Mouse (Mus musculus): ENCODE data around the gene Fcgr2b. TPM values are rescaled to one million over a fixed set of nuclear protein-coding genes. Genes with fewer than 3 reads are reported as not detected.
A peak's percentile ranks its signal among the peaks of the same experiment; 100 is the strongest.

Gene Fcgr2b
- polyA plus RNA-seq, 1 experiment, result 0.11 TPM

- no peaks in the 10 kb centered on the region for H3K27me3 ChIP-seq (ENCODE audit: control insufficient read depth, insufficient read depth, insufficient read length)
- no peak overlapping the region for H3K4me2 ChIP-seq (ENCODE audit: low read depth)
- H3ac ChIP-seq (ENCODE audit: control insufficient read depth, insufficient read length), result no peak overlapping the region
- TF ChIP-seq TCF12 (IDR thresholded peaks at IDR 0.05; ENCODE audit: insufficient read depth, poor library complexity, severe bottlenecking) (no peak), MAX (IDR thresholded peaks at IDR 0.05; ENCODE audit: low read depth) (no peak), USF1 (IDR thresholded peaks at IDR 0.05; ENCODE audit: low read depth) (no peak)
- no peak overlapping the region for H3K4me3 ChIP-seq
- no peaks in the 10 kb centered on the region for H3K79me2 ChIP-seq (ENCODE audit: control insufficient read depth, insufficient read depth)
- no peaks in the 10 kb centered on the region for H3K36me3 ChIP-seq (ENCODE audit: control insufficient read depth, insufficient read depth)
These were observed 51.9 kb downstream of the Fcgr2b start for GRCm38 (mm10) chr1:170924485-170924884.

- H3K4me3 ChIP-seq, result no peak overlapping the region
- TF ChIP-seq MAX (IDR thresholded peaks at IDR 0.05; ENCODE audit: low read depth) (no peak), MYOG (IDR thresholded peaks at IDR 0.05; ENCODE audit: control insufficient read depth in 1 of 3, insufficient read depth in 1 of 3, insufficient read length in 2 of 3, low read depth in 2 of 3) (no peak), TCF12 (IDR thresholded peaks at IDR 0.05; ENCODE audit: insufficient read depth, poor library complexity, severe bottlenecking) (no peak), MYOD1 (IDR thresholded peaks at IDR 0.05; ENCODE audit: control insufficient read depth in 1 of 3, insufficient read length in 2 of 3, low read depth in 2 of 3) (no peak), USF1 (IDR thresholded peaks at IDR 0.05; ENCODE audit: low read depth) (no peak), REST (IDR thresholded peaks at IDR 0.05; ENCODE audit: insufficient read depth, insufficient read length) (no peak)
- no peaks in the 10 kb centered on the region for H3K36me3 ChIP-seq (ENCODE audit: control insufficient read depth, insufficient read depth)
- no peak overlapping the region for H3K4me2 ChIP-seq (ENCODE audit: low read depth)
- no peaks in the 10 kb centered on the region for H3K27me3 ChIP-seq (ENCODE audit: control insufficient read depth, insufficient read depth, insufficient read length)
- no peak overlapping the region for H3ac ChIP-seq (ENCODE audit: control insufficient read depth, insufficient read length)
- no peaks in the 10 kb centered on the region for H3K79me2 ChIP-seq (ENCODE audit: control insufficient read depth, insufficient read depth)
These were observed 57.0 kb downstream of the Fcgr2b start for GRCm38 (mm10) chr1:170919308-170919707.

GRCm38 (mm10) chr1:170915657-170916056 lies 60.7 kb downstream of the Fcgr2b start:
- Histone ChIP-seq H3K27me3 (ENCODE audit: control insufficient read depth, insufficient read depth, insufficient read length) (no peaks in the 10 kb centered on the region), H3K4me2 (ENCODE audit: low read depth) (no peak overlapping the region), H3ac (ENCODE audit: control insufficient read depth, insufficient read length) (no peak overlapping the region), H3K79me2 (ENCODE audit: control insufficient read depth, insufficient read depth) (no peaks in the 10 kb centered on the region), H3K4me3 (no peak overlapping the region), H3K36me3 (ENCODE audit: control insufficient read depth, insufficient read depth) (no peaks in the 10 kb centered on the region)
- no peak for TF ChIP-seq POLR2AphosphoS2 (IDR thresholded peaks at IDR 0.05; ENCODE audit: insufficient read length, low read depth)
- TF ChIP-seq TCF3 (IDR thresholded peaks at IDR 0.05; ENCODE audit: insufficient read length, low read depth), result no peak
- TF ChIP-seq USF1 (IDR thresholded peaks at IDR 0.05; ENCODE audit: low read depth), result no peak
- no peak for TF ChIP-seq TCF12 (IDR thresholded peaks at IDR 0.05; ENCODE audit: insufficient read depth, poor library complexity, severe bottlenecking)
- no peak for TF ChIP-seq REST (IDR thresholded peaks at IDR 0.05; ENCODE audit: insufficient read depth, insufficient read length)
- no peak for TF ChIP-seq MYOD1 (IDR thresholded peaks at IDR 0.05; ENCODE audit: control insufficient read depth in 1 of 3, insufficient read length in 2 of 3, low read depth in 2 of 3)
- no peak for TF ChIP-seq CEBPB (IDR thresholded peaks at IDR 0.05; ENCODE audit: insufficient read depth, poor library complexity, severe bottlenecking)
- no peak for TF ChIP-seq E2F4 (IDR thresholded peaks at IDR 0.05; ENCODE audit: insufficient read depth)
- TF ChIP-seq MYOG (IDR thresholded peaks at IDR 0.05; ENCODE audit: control insufficient read depth in 1 of 3, insufficient read depth in 1 of 3, insufficient read length in 2 of 3, low read depth in 2 of 3), result no peak

- Histone ChIP-seq H3K4me3 (no peak within 1 kb of the TSS), H3K27me3 (ENCODE audit: control insufficient read depth, insufficient read depth, insufficient read length) (no peaks in the 10 kb centered on the region)
These were observed 63.3 kb downstream of the Fcgr2b start, which contains the start of gene Fcrlb for GRCm38 (mm10) chr1:170912891-170913615. Gene Fcrlb, minus strand, starts transcription at chr1:170912941.

GRCm38 (mm10) chr1:170911907-170912660 lies 64.3 kb downstream of the Fcgr2b start:
- Histone ChIP-seq H3K4me2 (ENCODE audit: low read depth) (peak overlapping the region; percentile 62), H3K4me3 (no peak overlapping the region), H3K36me3 (ENCODE audit: control insufficient read depth, insufficient read depth) (no peaks in the 10 kb centered on the region), H3ac (ENCODE audit: control insufficient read depth, insufficient read length) (no peak overlapping the region), H3K79me2 (ENCODE audit: control insufficient read depth, insufficient read depth) (no peaks in the 10 kb centered on the region), H3K27me3 (ENCODE audit: control insufficient read depth, insufficient read depth, insufficient read length) (no peaks in the 10 kb centered on the region)
- TF ChIP-seq USF1 (IDR thresholded peaks at IDR 0.05; ENCODE audit: low read depth), result no peak
- TF ChIP-seq CEBPB (IDR thresholded peaks at IDR 0.05; ENCODE audit: insufficient read depth, poor library complexity, severe bottlenecking), result peak; percentile 99

More at GRCm38 (mm10) chr1:170912891-170913615, 63.3 kb downstream of the Fcgr2b start, which contains the start of gene Fcrlb:
- no peaks in the 10 kb centered on the region for H3K36me3 ChIP-seq (ENCODE audit: control insufficient read depth, insufficient read depth)
- peak within 1 kb of the TSS; percentile 62 for H3K4me2 ChIP-seq (ENCODE audit: low read depth)
- no peak within 1 kb of the TSS for H3ac ChIP-seq (ENCODE audit: control insufficient read depth, insufficient read length)
- TF ChIP-seq REST (IDR thresholded peaks at IDR 0.05; ENCODE audit: insufficient read depth, insufficient read length) (no peak), POLR2A (IDR thresholded peaks at IDR 0.05; ENCODE audit: insufficient read length, low read depth) (no peak), MYOD1 (IDR thresholded peaks at IDR 0.05; ENCODE audit: control insufficient read depth in 1 of 3, insufficient read length in 2 of 3, low read depth in 2 of 3) (no peak), SRF (IDR thresholded peaks at IDR 0.05; ENCODE audit: control insufficient read depth, insufficient read length, low read depth) (no peak), E2F4 (IDR thresholded peaks at IDR 0.05; ENCODE audit: insufficient read depth) (no peak), TCF12 (IDR thresholded peaks at IDR 0.05; ENCODE audit: insufficient read depth, poor library complexity, severe bottlenecking) (no peak), MAX (IDR thresholded peaks at IDR 0.05; ENCODE audit: low read depth) (no peak)
- no peaks in the 10 kb centered on the region for H3K79me2 ChIP-seq (ENCODE audit: control insufficient read depth, insufficient read depth)

Other genes with a start within 250 kb of the Fcgr2b start
- gene Atf6, start 108.8 kb downstream of the Fcgr2b start, polyA plus RNA-seq (2012; fragmentation: generic; extraction: Trizol), result 40.2 TPM
- gene Gm26620, start 91.5 kb downstream of the Fcgr2b start, polyA plus RNA-seq (2012; fragmentation: generic; extraction: Trizol), result 0.06 TPM
- 26.8 TPM for gene Dusp12, start 91.0 kb downstream of the Fcgr2b start, polyA plus RNA-seq (2012; fragmentation: generic; extraction: Trizol)
- 1.6 TPM for gene Fcrlb, start 63.6 kb downstream of the Fcgr2b start, polyA plus RNA-seq (2012; fragmentation: generic; extraction: Trizol)
- not detected for gene Fcrla, start 49.0 kb downstream of the Fcgr2b start, polyA plus RNA-seq (2012; fragmentation: generic; extraction: Trizol)
- 2.1 TPM for gene Fcgr4, start 42.4 kb upstream of the Fcgr2b start, polyA plus RNA-seq (2012; fragmentation: generic; extraction: Trizol)
- 0.05 TPM for gene Fcgr3, start 88.4 kb upstream of the Fcgr2b start, polyA plus RNA-seq (2012; fragmentation: generic; extraction: Trizol)
- 2.2 TPM for gene Cfap126, start 137.4 kb upstream of the Fcgr2b start, polyA plus RNA-seq (2012; fragmentation: generic; extraction: Trizol)
- 169 TPM for gene Sdhc, start 174.1 kb upstream of the Fcgr2b start, polyA plus RNA-seq (2012; fragmentation: generic; extraction: Trizol)
- 0.11 TPM for gene Mpz, start 174.2 kb upstream of the Fcgr2b start, polyA plus RNA-seq (2012; fragmentation: generic; extraction: Trizol)
- gene Pcp4l1, start 219.7 kb upstream of the Fcgr2b start, polyA plus RNA-seq (2012; fragmentation: generic; extraction: Trizol), result 0.05 TPM
- 0.06 TPM for gene Nr1i3, start 237.4 kb upstream of the Fcgr2b start, polyA plus RNA-seq (2012; fragmentation: generic; extraction: Trizol)
- 49.4 TPM for gene Tomm40l, start 246.0 kb upstream of the Fcgr2b start, polyA plus RNA-seq (2012; fragmentation: generic; extraction: Trizol)
- gene Apoa2, start 248.5 kb upstream of the Fcgr2b start, polyA plus RNA-seq (2012; fragmentation: generic; extraction: Trizol), result not detected